Comparison of ENCODE assay signal across 16 mouse cellular contexts in genomic region chr1:39497748-39498147, GRCm38 (mm10). TPM values are rescaled to one million over a fixed set of nuclear protein-coding genes. Genes with fewer than 3 reads are reported as not detected.
A peak's percentile ranks its signal among the peaks of the same experiment; 100 is the strongest.
DNase-seq lines count a peak whose midpoint lies in the region; ATAC-seq and TF ChIP-seq lines count a peak whose summit lies in the region.
"Had no signal": no experiment of that assay in that cellular context is flagged by ENCODE, and none has a peak within 500 bp of the region (broad histone marks: within the 10 kb centered on the region; RNA-seq: fewer than 3 reads in every experiment).

No protein-coding gene starts in this region.

- H3K36me3 ChIP-seq in hindbrain, postnatal 0 days (ENCODE audit: insufficient read depth, low read length) = no peaks in the 10 kb centered on the region
- H3K36me3 ChIP-seq in hindbrain, embryonic 16.5 days (ENCODE audit: control insufficient read depth, insufficient read depth, low read length) = no peaks in the 10 kb centered on the region
- no peaks in the 10 kb centered on the region for H3K36me3 ChIP-seq in E14TG2a.4 (ENCODE audit: insufficient read depth, low read length)
- H3K36me3 ChIP-seq: heart, embryonic 13.5 days; lung, embryonic 15.5 days; neural tube, embryonic 12.5 days had no signal

- TF ChIP-seq CTCF in hindbrain, postnatal 0 days (IDR thresholded peaks at IDR 0.05; ENCODE audit: low read depth) = peak; percentile 19; the same call in 1 of the 2 replicates
- TF ChIP-seq CTCF in lung, adult 2 months (IDR thresholded peaks at IDR 0.05; ENCODE audit: insufficient read depth, low read length) = peak; percentile 50; the same call in 1 of the 2 replicates
- peak; percentile 87 for TF ChIP-seq CTCF in E14TG2a.4 (conservative IDR thresholded peaks at IDR 0.05; ENCODE audit: low read length)
- peak; percentile 57; the same call in 1 of the 2 replicates for TF ChIP-seq CTCF in bone marrow macrophage, adult 2 months (IDR thresholded peaks at IDR 0.05; ENCODE audit: low read depth, low read length)

- no peak overlapping the region for H3K4me2 ChIP-seq in hindbrain, postnatal 0 days (ENCODE audit: low read depth, low read length)
- no peak overlapping the region for H3K4me2 ChIP-seq in hindbrain, embryonic 16.5 days (ENCODE audit: low read length)
- H3K4me2 ChIP-seq: heart, embryonic 13.5 days; lung, embryonic 15.5 days; neural tube, embryonic 12.5 days had no signal

- H3K27me3 ChIP-seq in hindbrain, postnatal 0 days (ENCODE audit: insufficient read depth, low read length) = no peaks in the 10 kb centered on the region
- no peaks in the 10 kb centered on the region for H3K27me3 ChIP-seq in hindbrain, embryonic 16.5 days (replicated peaks; ENCODE audit: control insufficient read depth, insufficient read depth, low read length)
- H3K27me3 ChIP-seq in E14TG2a.4 (ENCODE audit: insufficient read depth, low read length) = no peaks in the 10 kb centered on the region
- H3K27me3 ChIP-seq: heart, embryonic 13.5 days; lung, embryonic 15.5 days; neural tube, embryonic 12.5 days had no signal

- no peak for TF ChIP-seq POLR2A in lung, adult 2 months (IDR thresholded peaks at IDR 0.05; ENCODE audit: borderline replicate concordance, extremely low read depth, low read depth, low read length)
- no peak for TF ChIP-seq POLR2A in bone marrow macrophage, adult 2 months (IDR thresholded peaks at IDR 0.05; ENCODE audit: borderline replicate concordance, low read depth, low read length)

- no peak overlapping the region for H3K9ac ChIP-seq in hindbrain, postnatal 0 days (replicated peaks; ENCODE audit: low read length)
- H3K9ac ChIP-seq in hindbrain, embryonic 16.5 days (ENCODE audit: low read depth, low read length) = no peak overlapping the region
- H3K9ac ChIP-seq: heart, embryonic 13.5 days; lung, embryonic 15.5 days; neural tube, embryonic 12.5 days had no signal

- DNase-seq in hindbrain, postnatal 0 days (ENCODE audit: low spot score) = no peak
- no peak for DNase-seq in lung, adult 2 months
- DNase-seq in lung, postnatal 14 days = no peak
- no peak for DNase-seq in layer of hippocampus, adult 9-10 months (ENCODE audit: low spot score)
- DNase-seq: cerebellum, adult 8-10 months; kidney, postnatal 10 days; left cerebral cortex, postnatal 4 days; thymus, postnatal 14 days had no signal

- 87% methylated on average over 11 of the region's 11 CpGs for WGBS in hindbrain, postnatal 0 days
- WGBS in hindbrain, embryonic 16.5 days = 89% methylated on average over 11 of the region's 11 CpGs
- 84% methylated on average over 11 of the region's 11 CpGs for WGBS in lung, adult 2 months

- no peaks in the 10 kb centered on the region for H3K9me3 ChIP-seq in hindbrain, postnatal 0 days (ENCODE audit: low read length)
- peaks cover 6% of the 10 kb centered on the region; the same call in 1 of the 2 replicates for H3K9me3 ChIP-seq in hindbrain, embryonic 16.5 days (ENCODE audit: control insufficient read depth, low read length)
- peaks cover 11% of the 10 kb centered on the region; the same call in 1 of the 2 replicates for H3K9me3 ChIP-seq in E14TG2a.4 (ENCODE audit: low read length)
- H3K9me3 ChIP-seq: lung, embryonic 15.5 days had no signal

- no peaks in the 10 kb centered on the region for H3K4me1 ChIP-seq in hindbrain, postnatal 0 days (ENCODE audit: insufficient read depth, low read length)
- H3K4me1 ChIP-seq in hindbrain, embryonic 16.5 days (ENCODE audit: control insufficient read depth, insufficient read depth, low read depth, low read length) = no peaks in the 10 kb centered on the region
- H3K4me1 ChIP-seq in lung, adult 2 months (ENCODE audit: control insufficient read depth, insufficient read depth, low read length) = no peaks in the 10 kb centered on the region
- H3K4me1 ChIP-seq in E14TG2a.4 (replicated peaks; ENCODE audit: low read depth, low read length) = peaks cover 3% of the 10 kb centered on the region
- H3K4me1 ChIP-seq in bone marrow macrophage, adult 2 months (ENCODE audit: control insufficient read depth, insufficient read depth, low read length) = peaks cover 12% of the 10 kb centered on the region
- H3K4me1 ChIP-seq: heart, embryonic 13.5 days; lung, embryonic 15.5 days; neural tube, embryonic 12.5 days had no signal

- no peak overlapping the region for H3K4me3 ChIP-seq in hindbrain, postnatal 0 days (ENCODE audit: low read length)
- H3K4me3 ChIP-seq in hindbrain, embryonic 16.5 days (ENCODE audit: low read length) = no peak overlapping the region
- no peak overlapping the region for H3K4me3 ChIP-seq in lung, adult 2 months (replicated peaks; ENCODE audit: extremely low read depth, low read depth, low read length)
- H3K4me3 ChIP-seq in E14TG2a.4 (replicated peaks; ENCODE audit: low read length) = no peak overlapping the region
- no peak overlapping the region for H3K4me3 ChIP-seq in bone marrow macrophage, adult 2 months (ENCODE audit: insufficient read depth, low read length)
- H3K4me3 ChIP-seq: heart, embryonic 13.5 days; lung, embryonic 15.5 days; megakaryocyte, embryonic 14.5 days; neural tube, embryonic 12.5 days had no signal

- H3K27ac ChIP-seq in hindbrain, postnatal 0 days = no peak overlapping the region
- H3K27ac ChIP-seq in hindbrain, embryonic 16.5 days (ENCODE audit: low read depth, low read length) = no peak overlapping the region
- H3K27ac ChIP-seq in bone marrow macrophage, adult 2 months (ENCODE audit: insufficient read depth, low read depth, low read length) = no peak overlapping the region
- H3K27ac ChIP-seq: heart, embryonic 13.5 days; lung, embryonic 15.5 days; neural tube, embryonic 12.5 days had no signal

- no peak for ATAC-seq in hindbrain, postnatal 0 days
- ATAC-seq in hindbrain, embryonic 16.5 days = no peak
- ATAC-seq: inflammation-experienced regulatory T-cells, adult 6 months had no signal

RNA-seq across cellular contexts. Expression of gene Tbc1d8, which starts 19.2 kb away (rescaled TPM):
- 17.4 and 17.7 TPM in 2 replicates for total RNA-seq in hindbrain, postnatal 0 days (2014; rRNA removed)
- 7.6 and 7.8 TPM in 2 replicates for polyA plus RNA-seq in hindbrain, postnatal 0 days (2015; fragmentation: Nextera tagmentation; extraction: Ambion mirVana)
- 9.9 and 12.3 TPM in 2 replicates for polyA plus RNA-seq in hindbrain, embryonic 16.5 days (2015; fragmentation: Nextera tagmentation; extraction: Ambion mirVana)
- 27.2 and 30.9 TPM in 2 replicates for polyA plus RNA-seq in lung, adult 2 months (2012; rRNA removed)
- polyA plus RNA-seq in bone marrow macrophage, adult 2 months (2012; ENCODE audit: insufficient read depth, insufficient read length, missing spikeins) = 78.2 and 86.8 TPM in 2 replicates

RNA-seq across cellular contexts. Expression of gene Cnot11, which starts 37.0 kb away (rescaled TPM):
- 26.4 and 31.7 TPM in 2 replicates for total RNA-seq in hindbrain, postnatal 0 days (2014; rRNA removed)
- 12.3 and 12.7 TPM in 2 replicates for polyA plus RNA-seq in hindbrain, postnatal 0 days (2015; fragmentation: Nextera tagmentation; extraction: Ambion mirVana)
- 11.3 and 11.4 TPM in 2 replicates for polyA plus RNA-seq in hindbrain, embryonic 16.5 days (2015; fragmentation: Nextera tagmentation; extraction: Ambion mirVana)
- 17.8 and 20.4 TPM in 2 replicates for polyA plus RNA-seq in lung, adult 2 months (2012; rRNA removed)
- polyA plus RNA-seq in bone marrow macrophage, adult 2 months (2012; ENCODE audit: insufficient read depth, insufficient read length, missing spikeins) = 22.0 and 30.4 TPM in 2 replicates

Comparison
In these comparisons a context has a peak if more than half of its experiments do, and no peak if none do; other contexts are left out.
1. CTCF ChIP-seq: peak in every context shown above with its lines; median percentile 87 in E14TG2a.4; 57 in bone marrow macrophage, adult 2 months; 50 in lung, adult 2 months; 19 in hindbrain, postnatal 0 days.